Mouse (Mus musculus) intestine, embryonic 16.5 days (tissue): ENCODE measurements around the gene Rfc4. TPM values are rescaled to one million over a fixed set of nuclear protein-coding genes. Genes with fewer than 3 reads are reported as not detected.

Experiments used
- ATAC-seq: fragments of 200-750 bp; cut with Nextera tagmentation; 2 replicates; pipeline ENCODE4 v1.8.0; 2017; ENCODE audit warnings: moderate TSS enrichment, moderate library complexity
- H3K27ac ChIP-seq: fragments of 300-500 bp; sonication (generic); 2 replicates; pipeline ENCODE4 v1.5.1; 2014; ENCODE audit warnings: mild to moderate bottlenecking, low read length
- H3K27me3 ChIP-seq: fragments of 300-500 bp; sonication (generic); replicated peaks from 2 replicates; pipeline ENCODE4 v1.6.1; 2014; ENCODE audit warnings: low read length, control low read depth, mixed read lengths; ENCODE audit not compliant: control insufficient read depth, insufficient read depth
- H3K36me3 ChIP-seq: fragments of 300-500 bp; sonication (generic); 2 replicates; pipeline ENCODE4 v1.6.1; 2014; ENCODE audit warnings: low read length, control low read depth; ENCODE audit not compliant: control insufficient read depth, insufficient read depth
- H3K4me1 ChIP-seq: fragments of 300-500 bp; sonication (generic); 2 replicates; pipeline ENCODE4 v1.6.1; 2014; ENCODE audit warnings: low read length, control low read depth, mixed read lengths; ENCODE audit not compliant: control insufficient read depth, insufficient read depth
- H3K4me2 ChIP-seq: fragments of 300-500 bp; sonication (generic); 2 replicates; pipeline ENCODE4 v1.6.1; 2014; ENCODE audit warnings: low read depth, low read length, control low read depth
- H3K4me3 ChIP-seq: fragments of 300-500 bp; sonication (generic); 2 replicates; pipeline ENCODE4 v1.5.1; 2014; ENCODE audit warnings: mild to moderate bottlenecking, low read length
- H3K9ac ChIP-seq: fragments of 300-500 bp; sonication (generic); 2 replicates; pipeline ENCODE4 v1.6.1; 2014; ENCODE audit warnings: low read depth, low read length
- H3K9me3 ChIP-seq: fragments of 300-500 bp; sonication (generic); 2 replicates; pipeline ENCODE4 v1.6.1; 2016; ENCODE audit warnings: low read length, control low read depth; ENCODE audit not compliant: control insufficient read depth
- WGBS: fragments of 180-500 bp; shearing (Covaris S2); extraction: QIAGEN DNeasy Blood & Tissue Kit; methylation state at CpG from one replicate; pipeline ENCODE4 v1.1.7; 2014; 5-methylcytosine and 5-hydroxymethylcytosine counted together
- polyA plus RNA-seq: library from polyadenylated mRNA; unstranded; fragments of >200 nt; fragmentation: Nextera tagmentation; extraction: Ambion mirVana; gene quantifications from 2 replicates; pipeline ENCODE4 v1.2.1, GENCODE M21; 2015

Rfc4 gene
- polyA plus RNA-seq, 1 experiment from 2014 or later = 107 TPM

- no peak overlapping the region for H3K4me3 ChIP-seq
- 98% methylated on average over 3 of the region's 3 CpGs for WGBS
- H3K27ac ChIP-seq = no peak overlapping the region
- H3K36me3 ChIP-seq = peaks cover 3% of the 10 kb centered on the region
- no peaks in the 10 kb centered on the region for H3K27me3 ChIP-seq
- H3K4me2 ChIP-seq = no peak overlapping the region
- no peak for ATAC-seq
- H3K4me1 ChIP-seq = peaks cover 5% of the 10 kb centered on the region; the same call in 1 of the 2 replicates
- H3K9me3 ChIP-seq = no peaks in the 10 kb centered on the region
- H3K9ac ChIP-seq = no peak overlapping the region
Measured at GRCm38 (mm10) chr16:23122446-23122845, 5.1 kb downstream of the Rfc4 start.

- Histone ChIP-seq H3K9me3 (no peaks in the 10 kb centered on the region), H3K27ac (no peak overlapping the region), H3K4me2 (no peak overlapping the region), H3K36me3 (peaks cover 7% of the 10 kb centered on the region), H3K4me3 (no peak overlapping the region), H3K27me3 (no peaks in the 10 kb centered on the region), H3K4me1 (no peaks in the 10 kb centered on the region), H3K9ac (no peak overlapping the region)
- 52% methylated on average over 4 of the region's 4 CpGs for WGBS
- no peak for ATAC-seq
Measured at GRCm38 (mm10) chr16:23117173-23117572, 10.4 kb downstream of the Rfc4 start.

- H3K27ac ChIP-seq = no peak overlapping the region
- no peaks in the 10 kb centered on the region for H3K27me3 ChIP-seq
- no peaks in the 10 kb centered on the region for H3K9me3 ChIP-seq
- peaks cover 12% of the 10 kb centered on the region for H3K36me3 ChIP-seq
- H3K9ac ChIP-seq = no peak overlapping the region
- ATAC-seq = no peak
- H3K4me2 ChIP-seq = no peak overlapping the region
- WGBS = 73% methylated on average over 3 of the region's 3 CpGs
- peaks cover 4% of the 10 kb centered on the region for H3K4me1 ChIP-seq
- H3K4me3 ChIP-seq = no peak overlapping the region
Measured at GRCm38 (mm10) chr16:23115486-23115885, 12.1 kb downstream of the Rfc4 start.

- no peaks in the 10 kb centered on the region for H3K27me3 ChIP-seq
- H3K4me3 ChIP-seq = no peak overlapping the region
- 58% methylated on average over 5 of the region's 5 CpGs for WGBS
- H3K9ac ChIP-seq = no peak overlapping the region
- H3K27ac ChIP-seq = no peak overlapping the region
- H3K36me3 ChIP-seq = peaks cover 12% of the 10 kb centered on the region
- peaks cover 4% of the 10 kb centered on the region for H3K4me1 ChIP-seq
- H3K4me2 ChIP-seq = no peak overlapping the region
- no peaks in the 10 kb centered on the region for H3K9me3 ChIP-seq
- peak; percentile 45 for ATAC-seq
Measured at GRCm38 (mm10) chr16:23114339-23115171, 13.0 kb downstream of the Rfc4 start.

GRCm38 (mm10) chr16:23113903-23114302, 13.6 kb downstream of the Rfc4 start:
- no peak overlapping the region for H3K4me2 ChIP-seq
- H3K9me3 ChIP-seq = no peaks in the 10 kb centered on the region
- H3K4me3 ChIP-seq = no peak overlapping the region
- peaks cover 12% of the 10 kb centered on the region for H3K36me3 ChIP-seq
- no peak overlapping the region for H3K9ac ChIP-seq
- H3K4me1 ChIP-seq = peaks cover 4% of the 10 kb centered on the region
- H3K27ac ChIP-seq = no peak overlapping the region
- H3K27me3 ChIP-seq = no peaks in the 10 kb centered on the region
- no peak for ATAC-seq

- H3K4me2 ChIP-seq = 0 out of 2 replicates have a peak overlapping the region, but pooled peaks have one; percentile 5
- H3K36me3 ChIP-seq = peaks cover 12% of the 10 kb centered on the region
- peaks cover 4% of the 10 kb centered on the region for H3K4me1 ChIP-seq
- no peaks in the 10 kb centered on the region for H3K27me3 ChIP-seq
- 43% methylated on average over 9 of the region's 9 CpGs for WGBS
- H3K9ac ChIP-seq = no peak overlapping the region
- H3K27ac ChIP-seq = no peak overlapping the region
- H3K9me3 ChIP-seq = no peaks in the 10 kb centered on the region
- no peak overlapping the region for H3K4me3 ChIP-seq
- ATAC-seq = no peak
Measured at GRCm38 (mm10) chr16:23112861-23113435, 14.6 kb downstream of the Rfc4 start.

- 75% methylated on average over 12 of the region's 12 CpGs for WGBS
- Histone ChIP-seq H3K27ac (no peak overlapping the region), H3K9me3 (no peaks in the 10 kb centered on the region), H3K4me1 (peaks cover 4% of the 10 kb centered on the region), H3K4me2 (no peak overlapping the region), H3K27me3 (no peaks in the 10 kb centered on the region), H3K9ac (no peak overlapping the region), H3K4me3 (no peak overlapping the region), H3K36me3 (peaks cover 12% of the 10 kb centered on the region)
- ATAC-seq = no peak
Measured at GRCm38 (mm10) chr16:23112348-23112747, 15.2 kb downstream of the Rfc4 start.

- no peaks in the 10 kb centered on the region for H3K9me3 ChIP-seq
- H3K27ac ChIP-seq = peak overlapping the region; percentile 63
- H3K27me3 ChIP-seq = no peaks in the 10 kb centered on the region
- ATAC-seq = no peak
- WGBS = 40% methylated on average over 5 of the region's 5 CpGs
- H3K4me1 ChIP-seq = peaks cover 8% of the 10 kb centered on the region
- H3K36me3 ChIP-seq = peaks cover 12% of the 10 kb centered on the region
- H3K9ac ChIP-seq = peak overlapping the region; percentile 99
- peak overlapping the region; percentile 79 for H3K4me2 ChIP-seq
- peak overlapping the region; percentile 99 for H3K4me3 ChIP-seq
Measured at GRCm38 (mm10) chr16:23109350-23110280, 17.9 kb downstream of the Rfc4 start.

- H3K27ac ChIP-seq = peak overlapping the region; percentile 63
- H3K4me1 ChIP-seq = peaks cover 8% of the 10 kb centered on the region
- H3K9ac ChIP-seq = peak overlapping the region; percentile 99
- ATAC-seq = no peak
- H3K36me3 ChIP-seq = peaks cover 10% of the 10 kb centered on the region
- H3K9me3 ChIP-seq = no peaks in the 10 kb centered on the region
- peak overlapping the region; percentile 99 for H3K4me3 ChIP-seq
- 4% methylated on average over 5 of the region's 5 CpGs for WGBS
- H3K27me3 ChIP-seq = no peaks in the 10 kb centered on the region
- peak overlapping the region; percentile 79 for H3K4me2 ChIP-seq
Measured at GRCm38 (mm10) chr16:23108943-23109342, 18.6 kb downstream of the Rfc4 start.
